Mouse (Mus musculus) liver, embryonic 13.5 days (tissue): Measurements from ENCODE around the gene Lbx1. TPM values are rescaled to one million over a fixed set of nuclear protein-coding genes. Genes with fewer than 3 reads are reported as not detected.

ENCODE experiments used
- ATAC-seq: fragments of 200-750 bp; cut with Nextera tagmentation; 2 replicates; pipeline ENCODE4 v1.8.0; 2017; ENCODE audit warnings: low read depth, mild to moderate bottlenecking, moderate number of reproducible peaks, moderate library complexity
- DNase-seq: peaks from one replicate; pipeline ENCODE4 v3.0.0; 2022
- H3K27ac ChIP-seq: fragments of 300-500 bp; sonication (generic); 2 replicates; pipeline ENCODE4 v1.5.1; 2015; ENCODE audit warnings: moderate library complexity, mild to moderate bottlenecking, inconsistent platforms
- H3K27me3 ChIP-seq: fragments of 300-500 bp; sonication (generic); 2 replicates; pipeline ENCODE4 v1.6.1; 2015; ENCODE audit warnings: mild to moderate bottlenecking, inconsistent platforms
- H3K36me3 ChIP-seq: fragments of 300-500 bp; sonication (generic); 2 replicates; pipeline ENCODE4 v1.6.1; 2015; ENCODE audit warnings: mild to moderate bottlenecking, inconsistent platforms
- H3K4me1 ChIP-seq: fragments of 300-500 bp; sonication (generic); replicated peaks from 2 replicates; pipeline ENCODE4 v1.6.1; 2015; ENCODE audit warnings: inconsistent platforms
- H3K4me2 ChIP-seq: fragments of 300-500 bp; sonication (generic); 2 replicates; pipeline ENCODE4 v1.6.1; 2015; ENCODE audit warnings: inconsistent platforms, mild to moderate bottlenecking, moderate library complexity
- H3K4me3 ChIP-seq: fragments of 300-500 bp; sonication (generic); replicated peaks from 2 replicates; pipeline ENCODE4 v1.5.1; 2015; ENCODE audit warnings: mild to moderate bottlenecking, inconsistent platforms
- H3K9ac ChIP-seq: fragments of 300-500 bp; sonication (generic); 2 replicates; pipeline ENCODE4 v1.6.1; 2015; ENCODE audit warnings: mild to moderate bottlenecking, inconsistent platforms
- H3K9me3 ChIP-seq: fragments of 300-500 bp; sonication (generic); replicated peaks from 2 replicates; pipeline ENCODE4 v1.6.1; 2016; ENCODE audit warnings: inconsistent platforms
- WGBS: fragments of 180-500 bp; shearing (Covaris S2); methylation state at CpG from one replicate; pipeline ENCODE4 v1.1.7; 2015; ENCODE audit not compliant: insufficient replicate concordance; 5-methylcytosine and 5-hydroxymethylcytosine counted together
- polyA plus RNA-seq: library from polyadenylated mRNA; unstranded; fragments of >200 nt; fragmentation: Nextera tagmentation; extraction: Ambion mirVana; gene quantifications from 2 replicates; pipeline ENCODE4 v1.2.1, GENCODE M21; 2015

Gene Lbx1
- polyA plus RNA-seq, 1 experiment from 2014 or later, result not detected

DNA sequence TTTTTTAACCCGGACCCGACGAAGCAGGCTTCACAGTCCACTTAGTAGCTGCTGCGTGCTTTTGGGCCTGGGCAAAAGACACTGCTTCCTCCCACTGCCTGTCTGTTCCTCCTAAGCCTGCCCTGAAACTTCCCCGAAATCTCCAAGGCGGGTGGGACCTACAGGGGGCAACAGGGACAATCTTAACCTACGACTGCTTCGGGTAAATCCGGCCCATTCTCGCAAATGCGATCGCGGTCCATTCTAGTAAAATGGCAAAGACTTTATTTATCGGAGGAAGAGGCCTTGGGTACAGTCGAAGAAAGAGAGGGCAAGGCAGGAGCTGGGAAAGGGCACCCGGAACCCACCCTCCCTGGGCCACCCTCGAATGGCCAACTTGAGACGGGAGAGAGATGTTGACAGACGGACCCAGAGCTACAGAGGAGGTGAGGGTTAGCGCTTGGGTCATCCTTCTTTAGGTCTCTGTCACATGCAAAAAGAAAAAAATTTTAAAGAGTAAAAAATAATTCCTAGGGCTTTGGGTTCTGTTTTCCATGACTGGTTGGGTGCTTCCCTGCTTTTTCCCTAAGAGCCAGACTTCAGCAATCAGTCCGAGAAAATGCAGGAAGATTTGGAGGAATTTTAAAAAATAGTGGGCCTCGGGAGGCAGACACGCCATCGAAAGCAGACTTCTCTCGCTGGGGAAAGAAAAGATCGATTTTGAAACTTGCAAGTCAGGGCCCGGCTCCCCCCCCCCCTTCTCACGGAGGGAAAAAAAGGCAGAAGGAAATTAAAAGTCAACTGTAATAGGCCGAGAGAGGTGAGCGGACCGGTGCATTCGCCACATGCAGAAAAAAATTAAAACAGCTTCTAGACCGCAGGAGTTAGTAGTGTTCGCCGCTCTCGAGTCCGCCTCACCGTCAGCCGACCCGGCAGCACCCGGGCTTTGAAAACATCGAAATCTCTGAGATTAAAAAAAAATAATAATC, 2.9 kb downstream of the Lbx1 start:
- peaks cover 100% of the 10 kb centered on the region for H3K27me3 ChIP-seq
- H3K9ac ChIP-seq, result no peak overlapping the region
- H3K4me1 ChIP-seq, result peaks cover 37% of the 10 kb centered on the region
- H3K9me3 ChIP-seq, result no peaks in the 10 kb centered on the region
- H3K4me3 ChIP-seq, result no peak overlapping the region
- no peak for ATAC-seq
- H3K27ac ChIP-seq, result no peak overlapping the region
- DNase-seq, result no peak
- no peaks in the 10 kb centered on the region for H3K36me3 ChIP-seq
- H3K4me2 ChIP-seq, result no peak overlapping the region; the same call in 1 of the 2 replicates
- WGBS, result 1% methylated on average over 42 of the region's 42 CpGs

DNA sequence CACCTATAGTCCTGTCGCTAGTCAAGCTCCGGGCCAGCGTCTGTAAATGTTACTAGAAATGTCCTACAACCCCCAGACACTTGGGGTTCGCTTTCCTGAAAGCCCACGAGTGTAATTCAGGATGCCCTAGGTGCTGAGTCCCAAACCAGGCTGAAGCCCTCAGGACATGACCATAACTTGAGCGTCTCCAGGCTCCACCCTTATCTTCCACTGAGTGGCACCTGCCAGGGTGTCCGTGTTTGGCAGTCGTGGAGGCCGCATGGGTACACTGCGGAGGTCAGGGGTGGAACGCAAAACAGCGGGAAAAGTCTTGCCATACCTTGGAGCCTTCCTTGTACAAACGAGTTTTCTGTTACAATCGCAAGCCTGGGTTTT, 3.6 kb downstream of the Lbx1 start:
- peaks cover 37% of the 10 kb centered on the region for H3K4me1 ChIP-seq
- DNase-seq (no peak), ATAC-seq (no peak)
- H3K27ac ChIP-seq, result no peak overlapping the region
- no peak overlapping the region for H3K4me2 ChIP-seq
- no peak overlapping the region for H3K4me3 ChIP-seq
- peaks cover 100% of the 10 kb centered on the region for H3K27me3 ChIP-seq
- 3% methylated on average over 14 of the region's 14 CpGs for WGBS
- no peaks in the 10 kb centered on the region for H3K9me3 ChIP-seq
- H3K36me3 ChIP-seq, result no peaks in the 10 kb centered on the region
- H3K9ac ChIP-seq, result no peak overlapping the region

DNA sequence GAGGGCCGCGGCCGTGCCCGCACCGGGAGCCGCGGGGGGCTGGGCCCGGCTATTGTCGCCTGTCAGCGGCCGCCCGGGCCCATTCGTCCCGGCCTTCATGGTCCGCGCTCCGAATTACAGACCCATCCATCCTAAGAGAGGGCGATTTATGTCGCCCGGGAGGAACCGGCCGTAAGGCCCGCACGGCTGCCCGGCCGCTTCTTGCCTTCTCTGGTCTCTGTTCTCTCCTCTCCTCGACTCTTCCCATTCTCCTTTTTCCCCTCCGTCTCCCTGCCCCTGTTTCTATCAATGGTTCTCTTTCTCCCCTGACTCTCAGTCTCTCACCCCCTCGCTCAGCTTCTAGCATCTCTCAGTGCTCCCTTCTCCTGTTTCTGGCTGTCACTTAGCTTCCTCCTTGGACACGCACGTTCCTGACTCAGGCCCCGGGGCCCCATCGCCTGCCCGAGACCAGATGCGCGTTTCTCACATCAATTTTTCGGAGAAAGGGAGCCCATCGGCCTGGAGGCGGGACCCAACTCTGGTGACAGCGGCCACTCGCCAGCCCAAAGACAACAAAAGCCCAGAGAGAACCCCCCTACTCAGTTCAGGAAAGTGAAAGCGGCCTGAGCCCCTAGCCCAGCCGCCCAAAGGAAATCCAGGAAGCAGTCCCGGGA, 4.1 kb downstream of the Lbx1 start:
- Histone ChIP-seq H3K27me3 (peaks cover 100% of the 10 kb centered on the region), H3K27ac (no peak overlapping the region), H3K9me3 (no peaks in the 10 kb centered on the region), H3K36me3 (no peaks in the 10 kb centered on the region), H3K4me2 (no peak overlapping the region), H3K4me3 (0 out of 2 replicates have a peak overlapping the region, but pooled peaks have one; percentile 6), H3K4me1 (peaks cover 35% of the 10 kb centered on the region), H3K9ac (no peak overlapping the region)
- 2% methylated on average over 44 of the region's 44 CpGs for WGBS
- ATAC-seq (no peak), DNase-seq (no peak)

DNA sequence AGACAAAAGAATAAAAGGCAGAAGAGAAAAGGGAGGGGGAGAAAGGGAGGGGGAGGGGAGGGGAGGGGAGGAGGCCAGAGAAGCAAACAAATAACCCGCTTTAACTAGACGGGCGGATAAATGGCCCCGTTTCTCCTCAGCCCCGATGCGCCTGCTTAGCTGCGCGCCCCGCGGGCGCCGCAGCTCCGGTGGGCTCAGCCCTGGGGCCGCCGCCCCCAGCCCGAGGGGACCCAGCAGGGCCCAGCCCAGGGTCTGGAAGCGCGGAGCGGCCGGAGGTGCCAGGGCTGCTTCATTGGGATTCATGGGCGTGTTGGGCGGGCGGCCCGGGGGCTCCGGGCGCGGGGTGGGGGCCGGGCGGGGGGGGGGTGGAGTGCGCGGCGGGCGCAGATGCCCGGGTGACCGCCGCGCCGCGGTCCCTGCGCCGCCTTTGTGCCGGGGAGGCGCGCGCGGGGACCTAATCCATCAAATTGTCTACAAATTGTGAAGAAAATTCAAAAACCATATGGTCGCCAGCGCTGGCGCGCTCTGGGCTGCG, 4.7 kb downstream of the Lbx1 start:
- Histone ChIP-seq H3K4me2 (no peak overlapping the region), H3K4me1 (peaks cover 30% of the 10 kb centered on the region), H3K27me3 (peaks cover 100% of the 10 kb centered on the region), H3K36me3 (no peaks in the 10 kb centered on the region), H3K9ac (no peak overlapping the region), H3K9me3 (no peaks in the 10 kb centered on the region), H3K4me3 (0 out of 2 replicates have a peak overlapping the region, but pooled peaks have one; percentile 6), H3K27ac (no peak overlapping the region)
- 2% methylated on average over 50 of the region's 51 CpGs for WGBS
- no peak for ATAC-seq
- DNase-seq, result no peak

DNA sequence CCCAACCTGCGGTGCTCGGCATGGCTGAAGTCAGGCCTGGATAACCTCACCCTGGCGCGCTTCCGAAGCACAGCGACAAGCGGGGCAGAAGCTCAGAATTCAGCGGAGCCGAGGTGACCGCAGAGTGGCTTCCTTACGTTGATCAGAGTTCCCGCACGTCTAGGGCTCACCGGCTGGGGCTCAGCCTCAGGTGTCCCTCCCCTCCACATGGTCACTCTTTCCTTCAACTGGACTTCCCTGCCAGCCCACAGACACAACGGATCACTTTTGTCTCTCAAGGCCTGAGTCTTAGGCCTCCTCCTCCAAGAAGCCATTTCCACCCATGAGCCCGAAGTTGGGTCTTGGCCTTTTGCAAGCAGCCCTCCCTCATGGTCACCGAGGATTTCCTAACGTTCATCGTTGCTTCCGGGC, 5.4 kb downstream of the Lbx1 start:
- no peak overlapping the region for H3K9ac ChIP-seq
- H3K36me3 ChIP-seq, result no peaks in the 10 kb centered on the region
- H3K4me2 ChIP-seq, result no peak overlapping the region
- DNase-seq (no peak), ATAC-seq (no peak)
- H3K27me3 ChIP-seq, result peaks cover 100% of the 10 kb centered on the region
- no peak overlapping the region for H3K27ac ChIP-seq
- 1% methylated on average over 20 of the region's 20 CpGs for WGBS
- peaks cover 27% of the 10 kb centered on the region for H3K4me1 ChIP-seq
- no peaks in the 10 kb centered on the region for H3K9me3 ChIP-seq
- H3K4me3 ChIP-seq, result no peak overlapping the region

DNA sequence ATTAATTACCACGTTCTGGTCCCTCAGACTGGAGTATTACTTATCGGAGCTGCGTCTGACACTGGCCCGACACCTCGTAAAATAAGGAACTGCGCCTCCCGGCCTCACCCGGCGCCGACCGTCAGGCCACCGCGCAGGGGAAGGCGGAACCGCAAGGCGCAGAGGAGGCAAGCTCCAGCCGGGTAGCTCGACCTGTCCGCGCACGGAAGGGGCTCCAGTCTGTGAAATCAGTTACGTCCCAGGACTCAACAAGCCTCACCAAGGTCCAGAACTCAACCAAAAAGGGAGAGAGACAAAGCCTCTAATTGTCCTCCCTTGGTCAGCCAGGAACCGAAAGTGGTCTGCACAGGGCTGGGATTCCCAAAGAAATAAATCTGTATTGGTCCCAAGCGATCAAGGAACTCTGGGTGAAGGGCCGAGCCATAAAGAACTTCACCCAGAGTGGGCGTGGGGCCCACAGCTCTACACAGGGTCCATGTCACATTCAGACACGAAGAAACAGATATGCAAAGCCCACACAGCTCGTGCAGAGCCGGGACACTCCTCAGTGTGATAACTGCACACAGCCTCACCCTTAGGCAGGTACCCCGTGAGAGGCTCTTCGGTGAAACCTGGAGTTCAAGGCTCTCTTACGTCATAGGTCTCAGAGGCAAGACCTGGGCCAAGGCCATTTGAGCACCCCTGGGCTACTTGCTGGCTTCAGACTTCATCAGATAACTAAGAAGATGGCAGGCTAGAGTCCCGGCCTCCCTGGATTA, 6.1 kb downstream of the Lbx1 start:
- H3K4me1 ChIP-seq, result peaks cover 24% of the 10 kb centered on the region; the same call in 1 of the 2 replicates
- peaks cover 100% of the 10 kb centered on the region for H3K27me3 ChIP-seq
- H3K9ac ChIP-seq, result no peak overlapping the region
- WGBS, result 1% methylated on average over 33 of the region's 33 CpGs
- no peak for ATAC-seq
- H3K9me3 ChIP-seq, result no peaks in the 10 kb centered on the region
- no peaks in the 10 kb centered on the region for H3K36me3 ChIP-seq
- H3K4me2 ChIP-seq, result peak overlapping the region; percentile 47
- no peak overlapping the region for H3K27ac ChIP-seq
- DNase-seq, result no peak
- peak overlapping the region; percentile 19 for H3K4me3 ChIP-seq

DNA sequence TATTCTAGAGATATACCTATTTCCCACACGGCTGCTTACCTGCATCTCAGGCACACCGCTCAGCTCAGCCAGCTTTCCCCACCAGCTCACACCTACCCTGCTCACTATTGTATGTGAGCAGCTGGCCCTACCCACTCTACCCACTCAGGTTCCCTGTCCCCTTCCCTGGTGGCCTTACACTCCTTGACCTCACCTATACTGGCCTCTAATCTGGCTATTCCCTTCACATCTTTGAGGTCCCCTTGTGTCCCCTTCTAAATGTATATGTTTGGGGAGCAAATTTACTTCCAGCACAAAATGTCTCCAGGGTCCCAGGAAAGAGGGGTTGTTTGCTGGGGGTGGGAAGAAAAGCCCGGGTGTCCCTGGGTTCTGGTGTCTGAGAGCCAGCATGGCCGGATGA, 6.8 kb downstream of the Lbx1 start:
- no peaks in the 10 kb centered on the region for H3K9me3 ChIP-seq
- peaks cover 27% of the 10 kb centered on the region; the same call in 1 of the 2 replicates for H3K4me1 ChIP-seq
- H3K27ac ChIP-seq, result no peak overlapping the region
- H3K36me3 ChIP-seq, result no peaks in the 10 kb centered on the region
- no peak overlapping the region for H3K4me3 ChIP-seq
- no peak for DNase-seq
- WGBS, result 5% methylated on average over 4 of the region's 4 CpGs
- no peak overlapping the region for H3K4me2 ChIP-seq
- H3K27me3 ChIP-seq, result peaks cover 100% of the 10 kb centered on the region
- no peak overlapping the region for H3K9ac ChIP-seq
- ATAC-seq, result no peak

DNA sequence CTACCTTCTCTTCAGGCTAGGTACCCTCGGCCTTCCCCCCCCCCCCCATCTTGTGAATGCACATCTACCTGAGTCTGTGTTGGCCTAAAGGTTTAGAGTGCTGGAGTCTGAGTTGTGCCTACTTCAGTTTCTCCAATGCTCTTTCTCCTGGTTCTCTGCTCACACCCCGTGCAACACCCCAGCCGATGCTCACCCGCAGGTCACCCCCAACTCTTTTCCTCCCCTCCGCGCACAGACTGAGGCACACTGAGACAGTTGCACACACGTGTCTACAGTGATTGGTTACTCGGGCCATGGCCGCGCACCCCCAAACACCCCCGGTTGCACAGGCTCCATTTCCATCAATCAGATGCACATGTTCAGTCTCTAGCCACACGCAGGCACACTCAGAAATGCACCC, 7.5 kb downstream of the Lbx1 start:
- ATAC-seq, result no peak

DNA sequence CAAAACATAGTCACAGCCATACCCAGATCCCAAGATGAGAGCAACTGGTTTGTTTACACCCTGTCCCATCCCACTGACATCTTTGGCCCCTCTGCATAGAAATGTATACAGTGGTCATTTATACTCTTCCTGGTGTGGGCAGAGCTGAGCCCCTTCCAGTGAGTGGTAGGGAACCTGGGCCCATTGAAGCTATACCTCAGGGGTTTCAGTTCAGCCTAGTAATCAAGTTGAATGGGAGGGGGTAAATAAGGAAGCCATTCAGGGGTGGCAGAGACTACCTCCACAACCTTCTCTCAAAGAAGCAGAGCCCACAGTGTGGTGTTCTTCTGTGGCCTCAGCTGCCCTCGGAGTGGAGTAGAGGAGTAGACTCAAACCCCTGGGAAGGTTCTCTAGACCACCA, 7.9 kb downstream of the Lbx1 start:
- no peak for DNase-seq
- peaks cover 100% of the 10 kb centered on the region for H3K27me3 ChIP-seq
- H3K9me3 ChIP-seq, result no peaks in the 10 kb centered on the region
- WGBS, result 11% methylated on average over 1 of the region's 1 CpGs
- no peak overlapping the region for H3K4me3 ChIP-seq
- H3K4me2 ChIP-seq, result no peak overlapping the region
- no peak overlapping the region for H3K9ac ChIP-seq
- no peaks in the 10 kb centered on the region for H3K36me3 ChIP-seq
- peaks cover 23% of the 10 kb centered on the region; the same call in 1 of the 2 replicates for H3K4me1 ChIP-seq
- no peak overlapping the region for H3K27ac ChIP-seq
- ATAC-seq, result no peak

More for the DNA sequence above, 7.5 kb downstream of the Lbx1 start:
- H3K4me2 ChIP-seq, result no peak overlapping the region
- H3K4me1 ChIP-seq, result peaks cover 23% of the 10 kb centered on the region; the same call in 1 of the 2 replicates
- no peak overlapping the region for H3K9ac ChIP-seq
- H3K36me3 ChIP-seq, result no peaks in the 10 kb centered on the region
- H3K27ac ChIP-seq, result no peak overlapping the region
- H3K4me3 ChIP-seq, result no peak overlapping the region
- DNase-seq, result no peak
- no peaks in the 10 kb centered on the region for H3K9me3 ChIP-seq
- H3K27me3 ChIP-seq, result peaks cover 100% of the 10 kb centered on the region
- WGBS, result 12% methylated on average over 12 of the region's 12 CpGs

DNA sequence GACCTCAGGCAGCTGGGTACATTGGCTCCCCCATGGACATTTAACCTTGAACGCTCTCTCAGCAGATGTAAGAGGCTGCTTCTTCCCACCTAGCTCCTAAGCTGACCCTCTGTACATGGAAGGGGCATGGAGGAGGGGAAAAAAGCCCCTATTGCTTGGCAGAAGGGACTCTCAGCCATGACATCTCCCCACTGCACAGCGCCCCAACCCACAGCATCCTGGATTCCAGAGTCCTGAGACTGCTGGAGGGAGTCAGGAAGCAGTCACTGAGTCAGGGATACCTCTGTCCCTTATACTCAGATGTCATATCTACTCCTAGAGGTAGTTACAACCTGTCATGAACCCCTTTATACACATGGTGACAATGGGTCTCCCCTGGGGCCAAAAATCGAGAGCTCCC, 8.6 kb downstream of the Lbx1 start:
- 0% methylated on average over 3 of the region's 3 CpGs for WGBS
- Histone ChIP-seq H3K9me3 (no peaks in the 10 kb centered on the region), H3K36me3 (no peaks in the 10 kb centered on the region), H3K4me1 (peaks cover 23% of the 10 kb centered on the region; the same call in 1 of the 2 replicates), H3K9ac (no peak overlapping the region), H3K27me3 (peaks cover 100% of the 10 kb centered on the region), H3K4me2 (no peak overlapping the region), H3K4me3 (no peak overlapping the region), H3K27ac (no peak overlapping the region)
- DNase-seq, result no peak
- ATAC-seq, result no peak

DNA sequence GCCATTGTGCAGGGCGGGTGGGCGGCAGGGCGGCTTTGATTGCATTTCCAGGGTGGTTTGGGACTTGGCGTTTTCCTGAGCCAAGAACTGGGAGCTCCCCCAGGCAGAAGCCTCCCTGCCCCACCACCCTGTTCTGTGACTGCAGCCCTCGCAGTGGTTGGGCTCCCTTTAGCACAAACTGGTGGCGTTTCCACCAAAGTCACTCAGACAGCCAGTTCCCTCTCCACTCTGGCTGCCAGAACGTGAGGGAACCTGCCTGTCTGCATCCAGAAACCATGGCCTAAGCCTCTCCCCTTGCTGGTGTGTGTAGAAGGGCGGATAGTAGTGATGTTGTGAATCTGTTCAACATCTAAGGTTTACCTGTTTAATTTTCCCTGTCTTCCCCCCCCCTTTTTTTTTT, 9.4 kb downstream of the Lbx1 start:
- peaks cover 27% of the 10 kb centered on the region for H3K4me1 ChIP-seq

More for the DNA sequence above, 9.4 kb downstream of the Lbx1 start:
- 2% methylated on average over 8 of the region's 8 CpGs for WGBS
- DNase-seq (no peak), ATAC-seq (no peak)
- H3K27me3 ChIP-seq, result peaks cover 100% of the 10 kb centered on the region
- no peak overlapping the region for H3K4me3 ChIP-seq
- no peaks in the 10 kb centered on the region for H3K36me3 ChIP-seq
- no peak overlapping the region for H3K4me2 ChIP-seq
- no peaks in the 10 kb centered on the region for H3K9me3 ChIP-seq
- no peak overlapping the region for H3K9ac ChIP-seq
- no peak overlapping the region for H3K27ac ChIP-seq
